11 mouse cellular contexts compared by ENCODE assay signal in the genomic region with DNA sequence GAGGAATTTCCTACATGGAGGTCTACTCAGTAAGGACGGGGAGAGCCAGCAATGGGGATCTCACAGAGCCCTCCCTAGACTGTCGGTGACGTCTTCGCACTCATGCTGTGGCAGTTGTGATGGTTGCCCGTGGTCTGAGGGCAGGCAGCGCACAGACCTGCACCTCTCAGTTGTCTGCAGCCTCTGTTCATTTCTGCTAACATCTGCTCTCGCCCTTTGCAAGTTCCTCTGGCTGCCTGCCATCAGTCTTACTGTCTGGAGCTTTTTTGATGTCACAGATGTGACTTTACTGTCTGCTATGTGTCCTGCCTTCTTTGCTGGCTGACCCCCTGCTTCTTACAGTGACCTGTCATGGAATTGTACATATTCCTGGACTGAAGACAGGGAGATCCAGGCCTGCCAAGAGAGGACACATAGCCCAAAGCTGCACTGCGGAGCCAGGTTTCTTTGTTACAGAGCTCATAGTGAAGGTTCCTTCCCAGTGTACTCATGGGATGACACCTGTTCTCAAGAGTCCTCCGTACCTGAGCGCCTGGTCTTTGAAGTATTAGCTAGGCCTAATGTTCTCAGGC. TPM values are rescaled to one million over a fixed set of nuclear protein-coding genes. Genes with fewer than 3 reads are reported as not detected.
DNase-seq lines count a peak whose midpoint lies in the region; ATAC-seq lines count a peak whose summit lies in the region.
"Had no signal": no experiment of that assay in that cellular context is flagged by ENCODE, and none has a peak within 500 bp of the region (broad histone marks: within the 10 kb centered on the region; RNA-seq: fewer than 3 reads in every experiment).

No protein-coding gene starts in this region.

- H3K4me3 ChIP-seq in forebrain, embryonic 14.5 days (ENCODE audit: low read depth, low read length), result no peak overlapping the region
- H3K4me3 ChIP-seq in forebrain, embryonic 12.5 days (replicated peaks), result no peak overlapping the region
- H3K4me3 ChIP-seq in heart, embryonic 16.5 days (ENCODE audit: low read length), result no peak overlapping the region
- H3K4me3 ChIP-seq in liver, embryonic 11.5 days (ENCODE audit: low read depth, low read length), result no peak overlapping the region
- H3K4me3 ChIP-seq: embryonic facial prominence, embryonic 13.5 days; hindbrain, embryonic 12.5 days; neural tube, embryonic 12.5 days had no signal

- peak; percentile 27 for DNase-seq in forebrain, embryonic 14.5 days (ENCODE audit: low spot score)
- DNase-seq in ovary, postnatal 14 days (ENCODE audit: low spot score), result peak; percentile 41
- no peak for DNase-seq in ovary, postnatal 36 days (ENCODE audit: low spot score)
- DNase-seq in thymus, postnatal 0 days (ENCODE audit: low spot score), result peak; percentile 39
- no peak for DNase-seq in liver, embryonic 11.5 days (ENCODE audit: low spot score)

- no peaks in the 10 kb centered on the region for H3K4me1 ChIP-seq in forebrain, embryonic 14.5 days (ENCODE audit: control insufficient read depth, insufficient read depth, low read length)
- H3K4me1 ChIP-seq in forebrain, embryonic 12.5 days, result 0 out of 2 replicates have a peak, but pooled peaks cover 2% of the 10 kb centered on the region
- peaks cover 28% of the 10 kb centered on the region for H3K4me1 ChIP-seq in heart, embryonic 16.5 days (ENCODE audit: control insufficient read depth, insufficient read depth, low read length)
- no peaks in the 10 kb centered on the region for H3K4me1 ChIP-seq in liver, embryonic 11.5 days (replicated peaks; ENCODE audit: control insufficient read depth, insufficient read depth, low read length)

- no peak overlapping the region for H3K4me2 ChIP-seq in forebrain, embryonic 14.5 days (ENCODE audit: low read length)
- no peak overlapping the region for H3K4me2 ChIP-seq in forebrain, embryonic 12.5 days
- no peak overlapping the region for H3K4me2 ChIP-seq in heart, embryonic 16.5 days (ENCODE audit: low read depth, low read length)
- no peak overlapping the region for H3K4me2 ChIP-seq in liver, embryonic 11.5 days
- H3K4me2 ChIP-seq: embryonic facial prominence, embryonic 13.5 days; hindbrain, embryonic 12.5 days; neural tube, embryonic 12.5 days had no signal

- no peak overlapping the region for H3K27ac ChIP-seq in forebrain, embryonic 14.5 days (ENCODE audit: low read depth, low read length)
- no peak overlapping the region for H3K27ac ChIP-seq in forebrain, embryonic 12.5 days
- peak overlapping the region; percentile 12; the same call in 1 of the 2 replicates for H3K27ac ChIP-seq in heart, embryonic 16.5 days (ENCODE audit: low read length)
- no peak overlapping the region for H3K27ac ChIP-seq in liver, embryonic 11.5 days (ENCODE audit: low read depth, low read length)
- H3K27ac ChIP-seq: embryonic facial prominence, embryonic 13.5 days; hindbrain, embryonic 12.5 days; neural tube, embryonic 12.5 days had no signal

- 83% methylated on average over 10 of the region's 10 CpGs for WGBS in forebrain, embryonic 14.5 days
- WGBS in forebrain, embryonic 12.5 days, result 85% methylated on average over 10 of the region's 10 CpGs
- 57% methylated on average over 10 of the region's 10 CpGs for WGBS in heart, embryonic 16.5 days
- 73% methylated on average over 10 of the region's 10 CpGs for WGBS in liver, embryonic 11.5 days

- no peaks in the 10 kb centered on the region for H3K27me3 ChIP-seq in forebrain, embryonic 14.5 days (replicated peaks; ENCODE audit: control insufficient read depth, insufficient read depth, low read length)
- no peaks in the 10 kb centered on the region for H3K27me3 ChIP-seq in forebrain, embryonic 12.5 days
- H3K27me3 ChIP-seq in heart, embryonic 16.5 days (ENCODE audit: control insufficient read depth, insufficient read depth, low read length), result no peaks in the 10 kb centered on the region
- H3K27me3 ChIP-seq in liver, embryonic 11.5 days (replicated peaks; ENCODE audit: control insufficient read depth, insufficient read depth, low read length), result no peaks in the 10 kb centered on the region
- H3K27me3 ChIP-seq: embryonic facial prominence, embryonic 13.5 days; hindbrain, embryonic 12.5 days; neural tube, embryonic 12.5 days had no signal

- no peaks in the 10 kb centered on the region for H3K36me3 ChIP-seq in forebrain, embryonic 14.5 days (ENCODE audit: control insufficient read depth, insufficient read depth, low read length)
- H3K36me3 ChIP-seq in forebrain, embryonic 12.5 days (replicated peaks), result no peaks in the 10 kb centered on the region
- no peaks in the 10 kb centered on the region for H3K36me3 ChIP-seq in heart, embryonic 16.5 days (ENCODE audit: control insufficient read depth, insufficient read depth)
- H3K36me3 ChIP-seq in liver, embryonic 11.5 days (ENCODE audit: control insufficient read depth, insufficient read depth, low read length), result no peaks in the 10 kb centered on the region
- H3K36me3 ChIP-seq: embryonic facial prominence, embryonic 13.5 days; hindbrain, embryonic 12.5 days; neural tube, embryonic 12.5 days had no signal

- no peaks in the 10 kb centered on the region for H3K9me3 ChIP-seq in forebrain, embryonic 14.5 days (replicated peaks; ENCODE audit: control insufficient read depth, low read length)
- H3K9me3 ChIP-seq in forebrain, embryonic 12.5 days, result no peaks in the 10 kb centered on the region
- H3K9me3 ChIP-seq in heart, embryonic 16.5 days (replicated peaks; ENCODE audit: control insufficient read depth, low read length), result no peaks in the 10 kb centered on the region
- H3K9me3 ChIP-seq in liver, embryonic 11.5 days (ENCODE audit: control insufficient read depth, low read length), result no peaks in the 10 kb centered on the region
- H3K9me3 ChIP-seq: embryonic facial prominence, embryonic 13.5 days; hindbrain, embryonic 12.5 days; neural tube, embryonic 12.5 days had no signal

- H3K9ac ChIP-seq in forebrain, embryonic 14.5 days (ENCODE audit: low read length), result no peak overlapping the region
- no peak overlapping the region for H3K9ac ChIP-seq in forebrain, embryonic 12.5 days
- peak overlapping the region; percentile 18 for H3K9ac ChIP-seq in heart, embryonic 16.5 days (ENCODE audit: low read length)
- no peak overlapping the region for H3K9ac ChIP-seq in liver, embryonic 11.5 days (ENCODE audit: low read depth, low read length)
- H3K9ac ChIP-seq: embryonic facial prominence, embryonic 13.5 days; hindbrain, embryonic 12.5 days; neural tube, embryonic 12.5 days had no signal

- ATAC-seq in forebrain, embryonic 14.5 days, result no peak
- no peak for ATAC-seq in forebrain, embryonic 12.5 days (ENCODE audit: low FRiP score)
- ATAC-seq in heart, embryonic 16.5 days (replicated peaks; ENCODE audit: extremely low read depth, insufficient read depth, low FRiP score), result no peak
- no peak for ATAC-seq in liver, embryonic 11.5 days (replicated peaks; ENCODE audit: low FRiP score)
- ATAC-seq in activated CD4-positive, CD25-positive, alpha-beta regulatory T cell, adult 4 months, result no peak

RNA-seq across cellular contexts. Expression of gene Dbh, which starts 10.7 kb away (rescaled TPM):
- not detected in 2 replicates for polyA plus RNA-seq in forebrain, embryonic 14.5 days (2014; fragmentation: Nextera tagmentation; extraction: Ambion mirVana)
- not detected in 2 replicates for polyA plus RNA-seq in forebrain, embryonic 12.5 days (2016; fragmentation: Nextera tagmentation; extraction: Ambion mirVana)
- polyA plus RNA-seq in heart, embryonic 16.5 days (2015; fragmentation: Nextera tagmentation; extraction: Ambion mirVana), result 0.72 and 0.80 TPM in 2 replicates
- polyA plus RNA-seq in thymus, postnatal 0 days (2015; fragmentation: Nextera tagmentation; extraction: Ambion mirVana), result 0.08 and 0.15 TPM in 2 replicates
- polyA plus RNA-seq in liver, embryonic 11.5 days (2014; fragmentation: Nextera tagmentation; extraction: Ambion mirVana), result 0.49 and 0.96 TPM in 2 replicates
- polyA plus RNA-seq in activated CD4-positive, CD25-positive, alpha-beta regulatory T cell, adult 4 months (2017; shearing (Covaris generic)), result not detected

RNA-seq across cellular contexts. Expression of gene Fam163b, which starts 33.5 kb away (rescaled TPM):
- polyA plus RNA-seq in forebrain, embryonic 14.5 days (2014; fragmentation: Nextera tagmentation; extraction: Ambion mirVana), result 2.4 and 3.2 TPM in 2 replicates
- 0.27 and 0.32 TPM in 2 replicates for polyA plus RNA-seq in forebrain, embryonic 12.5 days (2016; fragmentation: Nextera tagmentation; extraction: Ambion mirVana)
- 0.70 and 0.91 TPM in 2 replicates for polyA plus RNA-seq in heart, embryonic 16.5 days (2015; fragmentation: Nextera tagmentation; extraction: Ambion mirVana)
- 1.2 and 1.4 TPM in 2 replicates for polyA plus RNA-seq in thymus, postnatal 0 days (2015; fragmentation: Nextera tagmentation; extraction: Ambion mirVana)
- polyA plus RNA-seq in liver, embryonic 11.5 days (2014; fragmentation: Nextera tagmentation; extraction: Ambion mirVana), result 0.14 and 0.29 TPM in 2 replicates
- polyA plus RNA-seq in activated CD4-positive, CD25-positive, alpha-beta regulatory T cell, adult 4 months (2017; shearing (Covaris generic)), result not detected

Comparison
In these comparisons a context has a peak if more than half of its experiments do, and no peak if none do; other contexts are left out.
1. DNase-seq: peak in forebrain, embryonic 14.5 days (single experiment), ovary, postnatal 14 days (single experiment) and thymus, postnatal 0 days (single experiment); none in ovary, postnatal 36 days (single experiment) and liver, embryonic 11.5 days (single experiment).